Mouse (Mus musculus) olfactory bulb, adult 2 months (tissue): ENCODE results near the gene Asic2. TPM values are rescaled to one million over a fixed set of nuclear protein-coding genes. Genes with fewer than 3 reads are reported as not detected.

Source experiments
- H3K27ac ChIP-seq: fragments of 200-500 bp; 2 replicates; pipeline ENCODE4 v1.5.1; 2012; ENCODE audit warnings: low read depth, low read length; ENCODE audit not compliant: insufficient read depth
- H3K4me1 ChIP-seq: fragments of 200-500 bp; 2 replicates; pipeline ENCODE4 v1.6.1; 2012; ENCODE audit warnings: low read length; ENCODE audit not compliant: control insufficient read depth, insufficient read depth
- H3K4me3 ChIP-seq: fragments of 200-500 bp; 2 replicates; pipeline ENCODE4 v1.5.1; 2012; ENCODE audit warnings: mild to moderate bottlenecking, low read depth, low read length, moderate library complexity; ENCODE audit not compliant: insufficient read depth
- CTCF ChIP-seq: fragments of 200-500 bp; IDR thresholded peaks from 2 replicates; pipeline ENCODE4 v1.5.1; 2012; ENCODE audit warnings: low read depth, mild to moderate bottlenecking, low read length, moderate library complexity; ENCODE audit not compliant: insufficient read depth
- POLR2A ChIP-seq: fragments of 200-500 bp; IDR thresholded peaks from 2 replicates; pipeline ENCODE4 v1.6.1; 2012; ENCODE audit warnings: mild to moderate bottlenecking, low read depth, low read length, moderate library complexity; ENCODE audit not compliant: insufficient read depth
- WGBS: fragments of 180-500 bp; shearing (Covaris S2); methylation state at CpG from one replicate; pipeline ENCODE4 v1.1.7; 2018; 5-methylcytosine and 5-hydroxymethylcytosine counted together
- polyA plus RNA-seq: library from polyadenylated mRNA; stranded (reverse); fragments of >200 nt; gene quantifications from 2 replicates; pipeline ENCODE4 v1.2.4, GENCODE M21; 2012; ENCODE audit warnings: low replicate concordance; ENCODE audit not compliant: missing spikeins, insufficient read depth, insufficient read length

Asic2 gene
- polyA plus RNA-seq, 1 experiment = not detected

DNA sequence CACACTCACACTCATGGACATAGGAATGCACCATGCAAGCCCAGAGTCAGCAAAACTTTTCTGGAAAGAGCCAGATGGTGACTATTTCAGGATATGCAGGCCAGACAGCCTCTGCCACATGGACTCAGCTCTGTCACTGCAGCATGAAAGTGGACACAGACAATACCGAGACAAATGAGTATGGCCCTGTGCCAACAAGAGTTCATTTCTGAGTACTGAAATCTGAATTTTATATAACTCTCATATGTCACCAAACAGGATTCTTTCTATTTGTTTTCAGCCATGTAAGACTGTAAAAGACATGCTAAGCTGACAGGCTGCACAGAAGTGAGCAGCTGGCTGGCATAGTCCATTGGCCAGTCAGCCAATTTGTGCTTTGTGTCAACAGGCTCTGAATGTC is 309.4 kb downstream of the Asic2 start:
- WGBS = 42% methylated on average over 1 of the region's 1 CpGs
- TF ChIP-seq CTCF (no peak), POLR2A (no peak)
- Histone ChIP-seq H3K27ac (no peak overlapping the region), H3K4me3 (no peak overlapping the region), H3K4me1 (peaks cover 6% of the 10 kb centered on the region)

DNA sequence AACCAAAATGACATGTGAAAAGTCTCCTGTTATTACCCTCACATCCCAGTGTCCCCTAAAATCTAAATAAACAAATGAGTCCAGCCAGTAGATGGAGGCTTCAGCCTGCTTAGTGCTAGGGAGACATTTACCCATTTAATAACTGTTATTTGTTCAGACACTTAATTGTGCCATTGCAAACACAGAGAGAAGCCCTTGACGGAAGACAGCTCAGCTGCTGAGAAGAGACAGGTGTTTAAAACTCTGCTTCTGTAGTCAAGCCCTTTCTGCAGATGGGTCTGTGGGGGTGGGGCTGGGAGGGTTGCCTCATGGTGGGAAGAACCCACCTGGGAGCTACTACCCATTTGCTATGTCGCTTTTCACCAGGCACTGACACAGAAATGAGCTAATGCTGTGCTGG is 311.1 kb downstream of the Asic2 start:
- no peak overlapping the region for H3K27ac ChIP-seq
- TF ChIP-seq CTCF (no peak), POLR2A (no peak)
- 29% methylated on average over 2 of the region's 2 CpGs for WGBS
- no peak overlapping the region for H3K4me3 ChIP-seq
- peaks cover 6% of the 10 kb centered on the region for H3K4me1 ChIP-seq

DNA sequence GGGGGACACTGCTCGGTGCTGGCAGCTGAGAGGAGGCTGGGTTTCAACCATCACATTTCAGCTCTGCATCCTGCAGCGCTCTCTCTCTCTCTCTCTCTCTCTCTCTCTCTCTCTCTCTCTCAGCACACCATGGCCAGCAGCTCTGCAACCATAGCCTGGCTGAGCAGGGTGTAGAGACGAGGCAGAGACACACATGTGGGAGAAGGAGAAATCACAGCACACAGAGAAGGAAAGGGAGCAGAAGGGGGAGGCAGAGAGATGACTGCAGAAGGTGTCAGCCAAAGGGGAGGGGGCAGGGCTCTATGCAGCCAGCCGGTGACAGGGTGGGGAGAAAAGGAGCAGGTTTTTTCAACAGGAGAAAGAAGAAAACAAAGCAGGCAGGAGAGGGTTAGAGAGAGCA is 320.4 kb downstream of the Asic2 start:
- Histone ChIP-seq H3K27ac (no peak overlapping the region), H3K4me3 (no peak overlapping the region), H3K4me1 (peaks cover 13% of the 10 kb centered on the region)
- WGBS = 24% methylated on average over 4 of the region's 4 CpGs
- TF ChIP-seq POLR2A (no peak), CTCF (no peak)

DNA sequence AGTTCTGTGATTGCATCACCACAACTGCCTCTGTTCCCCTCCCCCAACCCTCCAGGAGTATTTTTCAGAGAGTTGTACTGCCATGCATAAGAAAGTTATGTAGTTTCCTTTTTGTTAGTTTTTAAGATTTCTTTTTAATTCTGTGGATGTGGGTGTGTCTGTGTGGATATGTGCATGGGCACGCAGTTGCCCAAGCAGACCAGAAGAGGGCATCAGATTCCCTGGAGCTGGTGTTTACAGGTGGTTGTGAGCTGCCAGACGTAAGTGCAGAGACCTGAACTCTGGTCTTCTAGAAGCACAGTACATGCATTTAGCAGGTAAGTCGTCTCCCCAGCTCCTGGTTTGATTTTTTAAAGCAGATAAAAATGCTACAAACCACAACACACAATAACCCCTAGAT is 322.7 kb downstream of the Asic2 start:
- Histone ChIP-seq H3K27ac (no peak overlapping the region), H3K4me3 (no peak overlapping the region), H3K4me1 (peaks cover 13% of the 10 kb centered on the region)
- WGBS = 92% methylated on average over 3 of the region's 3 CpGs
- no peak for TF ChIP-seq POLR2A
- TF ChIP-seq CTCF = no peak

DNA sequence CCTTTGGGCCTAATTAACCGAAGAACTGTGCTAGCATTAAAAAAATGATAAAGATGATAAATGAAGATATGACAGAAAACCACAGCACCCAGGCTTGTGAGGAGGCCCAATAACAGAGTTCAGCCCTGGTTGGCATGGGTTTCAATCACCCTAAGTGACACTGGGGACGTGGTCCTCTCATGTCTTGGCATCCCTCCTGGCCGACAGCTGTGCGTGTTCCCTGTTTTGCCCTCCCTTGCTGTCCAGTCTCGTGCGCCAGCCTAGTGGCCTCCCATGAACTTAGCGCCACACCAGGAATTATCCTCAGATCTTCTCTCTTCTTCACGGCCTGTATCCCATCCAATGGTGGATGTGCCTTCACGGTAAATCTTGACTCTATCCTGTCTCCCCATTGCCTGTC is 331.9 kb downstream of the Asic2 start:
- TF ChIP-seq POLR2A (no peak), CTCF (no peak)
- no peak overlapping the region for H3K27ac ChIP-seq
- WGBS = 93% methylated on average over 9 of the region's 9 CpGs
- peaks cover 7% of the 10 kb centered on the region for H3K4me1 ChIP-seq
- no peak overlapping the region for H3K4me3 ChIP-seq

DNA sequence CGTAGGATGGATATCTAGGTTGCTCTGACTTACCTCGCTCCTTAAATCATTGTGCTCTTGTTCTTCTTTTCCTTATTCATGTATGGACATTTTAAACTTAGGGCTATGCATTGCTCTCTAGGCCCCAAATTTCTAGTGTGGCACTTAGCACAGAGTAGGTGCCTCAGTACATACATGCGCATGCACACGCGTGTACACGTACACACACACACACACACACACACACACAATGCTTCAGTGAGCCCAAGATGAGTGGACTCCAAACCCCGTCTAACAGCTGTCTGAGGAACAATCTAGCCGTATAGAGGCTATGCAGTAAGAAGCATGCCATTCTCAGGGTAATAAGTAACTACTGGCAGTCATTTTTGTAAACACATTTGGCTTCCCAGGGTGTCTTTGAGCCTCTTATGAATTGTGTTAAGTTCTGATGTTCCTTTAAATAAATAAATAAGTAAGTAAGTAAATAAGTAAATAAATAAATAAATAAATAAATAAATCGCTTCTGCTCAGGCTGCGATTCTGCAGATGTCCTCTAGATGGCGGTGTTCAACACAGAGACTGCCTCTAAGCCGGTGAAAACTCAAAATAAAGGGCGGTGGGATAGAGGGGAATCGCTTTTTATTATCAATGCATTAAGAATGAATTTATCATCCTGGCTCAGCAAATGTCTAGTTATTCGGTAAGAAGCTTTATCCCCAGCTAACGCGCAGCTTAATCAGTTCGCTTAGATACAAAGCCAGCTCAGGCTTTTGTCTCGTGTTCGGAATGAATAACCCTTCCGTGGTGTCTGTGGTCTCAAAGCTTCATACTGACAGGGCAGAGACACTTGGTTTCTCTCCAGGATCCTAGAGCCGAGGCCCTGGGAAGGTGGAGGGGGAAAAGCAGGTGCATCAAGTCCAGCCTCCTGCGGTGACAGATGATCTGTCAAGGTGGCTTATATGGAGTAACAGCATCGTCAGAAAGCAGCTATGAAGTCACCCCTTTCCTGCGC is 333.6 kb downstream of the Asic2 start:
- Histone ChIP-seq H3K27ac (no peak overlapping the region), H3K4me1 (peaks cover 7% of the 10 kb centered on the region), H3K4me3 (no peak overlapping the region)
- TF ChIP-seq CTCF (no peak), POLR2A (no peak)
- WGBS = 41% methylated on average over 25 of the region's 25 CpGs

DNA sequence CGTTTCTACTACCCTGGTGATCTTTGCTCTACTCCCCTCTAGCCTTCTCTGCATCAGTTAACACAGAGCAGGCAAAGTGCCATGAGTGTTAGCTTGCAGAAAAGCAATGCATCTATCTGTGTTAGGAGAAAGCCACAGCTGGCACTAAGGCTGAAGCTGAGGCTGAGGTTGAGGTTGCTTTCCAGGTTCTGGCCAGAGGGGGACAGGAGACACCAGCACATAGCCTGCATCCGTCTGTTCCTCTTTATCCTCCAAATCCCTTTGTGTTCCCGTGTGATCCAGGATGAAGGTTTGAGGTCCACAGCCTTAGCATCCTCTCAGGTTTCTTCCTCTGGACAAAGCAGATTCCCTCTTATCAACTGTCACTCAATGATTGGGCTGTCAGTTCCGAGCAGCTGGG is 343.1 kb downstream of the Asic2 start:
- Histone ChIP-seq H3K4me3 (no peak overlapping the region), H3K4me1 (no peaks in the 10 kb centered on the region), H3K27ac (no peak overlapping the region)
- TF ChIP-seq CTCF (no peak), POLR2A (no peak)
- WGBS = 61% methylated on average over 4 of the region's 4 CpGs

DNA sequence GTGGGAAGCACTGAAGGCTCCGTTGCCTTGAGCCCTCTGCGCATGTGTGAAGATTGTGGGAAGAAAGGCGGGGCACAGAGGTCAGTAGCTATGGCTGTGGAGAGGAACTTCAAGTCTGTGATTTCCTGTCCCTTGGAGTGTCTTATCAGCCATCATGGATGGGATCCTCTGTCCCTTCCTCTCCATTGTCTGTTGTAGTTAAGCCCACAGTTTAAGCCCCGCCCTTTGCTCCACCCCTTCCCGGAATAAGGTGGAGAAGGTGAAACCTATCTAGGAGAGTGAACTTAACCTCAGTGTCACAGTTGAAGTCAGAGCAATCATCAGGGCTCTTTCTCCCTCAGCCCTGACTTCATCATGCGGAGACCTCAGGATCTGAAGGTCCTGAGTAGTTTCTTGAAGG is 347.7 kb downstream of the Asic2 start:
- H3K4me3 ChIP-seq = no peak overlapping the region
- 70% methylated on average over 6 of the region's 6 CpGs for WGBS
- H3K4me1 ChIP-seq = no peaks in the 10 kb centered on the region
- TF ChIP-seq POLR2A (no peak), CTCF (no peak)
- H3K27ac ChIP-seq = no peak overlapping the region

DNA sequence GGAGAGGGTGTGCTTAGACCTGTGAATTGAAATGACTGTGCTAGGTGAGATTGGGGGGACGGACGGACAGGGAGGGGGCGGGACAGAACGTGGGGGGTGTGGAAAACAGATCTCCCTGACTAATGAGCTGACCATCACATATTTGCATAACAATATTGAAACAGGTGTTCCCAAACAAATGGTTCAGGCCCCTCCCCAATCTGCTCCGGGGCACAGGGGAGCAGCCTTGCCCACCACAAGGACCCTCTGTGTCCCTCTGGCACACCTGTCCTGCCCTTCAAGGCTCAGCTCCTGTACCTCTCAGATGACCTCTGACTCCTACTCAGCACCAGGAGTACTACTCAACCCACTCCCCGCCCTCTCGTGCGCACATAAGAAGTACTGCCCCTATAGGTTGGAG is 351.8 kb downstream of the Asic2 start:
- TF ChIP-seq CTCF (no peak), POLR2A (no peak)
- no peak overlapping the region for H3K27ac ChIP-seq
- H3K4me1 ChIP-seq = peaks cover 10% of the 10 kb centered on the region; the same call in 1 of the 2 replicates
- WGBS = 91% methylated on average over 8 of the region's 8 CpGs
- H3K4me3 ChIP-seq = no peak overlapping the region
